Mouse (Mus musculus) forebrain, embryonic 13.5 days (tissue): Measurements from ENCODE around the gene Tomm20. TPM values are rescaled to one million over a fixed set of nuclear protein-coding genes. Genes with fewer than 3 reads are reported as not detected.
"Not testable (repeated sequence)": the region's sequence is repeated elsewhere in the genome, so short reads cannot be mapped to it uniquely, and the experiment has no call there.

Source experiments
- ATAC-seq: fragments of 200-750 bp; cut with Nextera tagmentation; 2 replicates; pipeline ENCODE4 v1.8.0; 2017
- H3K27ac ChIP-seq: fragments of 300-500 bp; sonication (generic); 2 replicates; pipeline ENCODE4 v1.5.1; 2015; ENCODE audit warnings: inconsistent platforms, mild to moderate bottlenecking, moderate library complexity
- H3K27me3 ChIP-seq: fragments of 300-500 bp; sonication (generic); 2 replicates; pipeline ENCODE4 v1.6.1; 2015; ENCODE audit warnings: mild to moderate bottlenecking, inconsistent platforms
- H3K36me3 ChIP-seq: fragments of 300-500 bp; sonication (generic); 2 replicates; pipeline ENCODE4 v1.6.1; 2015; ENCODE audit warnings: mild to moderate bottlenecking, inconsistent platforms; ENCODE audit not compliant: poor library complexity, severe bottlenecking
- H3K4me1 ChIP-seq: fragments of 300-500 bp; sonication (generic); 2 replicates; pipeline ENCODE4 v1.6.1; 2015; ENCODE audit warnings: inconsistent platforms
- H3K4me2 ChIP-seq: fragments of 300-500 bp; sonication (generic); 2 replicates; pipeline ENCODE4 v1.6.1; 2015; ENCODE audit warnings: inconsistent platforms, mild to moderate bottlenecking, moderate library complexity
- H3K4me3 ChIP-seq: fragments of 300-500 bp; sonication (generic); 2 replicates; pipeline ENCODE4 v1.5.1; 2015; ENCODE audit warnings: mild to moderate bottlenecking, inconsistent platforms
- H3K9ac ChIP-seq: fragments of 300-500 bp; sonication (generic); 2 replicates; pipeline ENCODE4 v1.6.1; 2015; ENCODE audit warnings: mild to moderate bottlenecking, inconsistent platforms
- H3K9me3 ChIP-seq: fragments of 300-500 bp; sonication (generic); replicated peaks from 2 replicates; pipeline ENCODE4 v1.6.1; 2016; ENCODE audit warnings: inconsistent platforms
- WGBS: fragments of 180-500 bp; shearing (Covaris S2); methylation state at CpG from one replicate; pipeline ENCODE4 v1.1.7; 2015; 5-methylcytosine and 5-hydroxymethylcytosine counted together
- polyA plus RNA-seq: library from polyadenylated mRNA; unstranded; fragments of >200 nt; fragmentation: Nextera tagmentation; extraction: Ambion mirVana; gene quantifications from 2 replicates; pipeline ENCODE4 v1.2.1, GENCODE M21; 2015

The Tomm20 gene
- polyA plus RNA-seq, 1 experiment from 2014 or later = 209 TPM

- no peak overlapping the region for H3K4me3 ChIP-seq
- WGBS = 89% methylated on average over 3 of the region's 3 CpGs
- peaks cover 17% of the 10 kb centered on the region for H3K4me1 ChIP-seq
- no peaks in the 10 kb centered on the region for H3K9me3 ChIP-seq
- H3K36me3 ChIP-seq = no peaks in the 10 kb centered on the region
- no peak for ATAC-seq
- no peak overlapping the region for H3K9ac ChIP-seq
- H3K27me3 ChIP-seq = no peaks in the 10 kb centered on the region
- no peak overlapping the region for H3K4me2 ChIP-seq
- H3K27ac ChIP-seq = no peak overlapping the region
Measured at GRCm38 (mm10) chr8:126887639-126888006, 58.0 kb downstream of the Tomm20 start.

GRCm38 (mm10) chr8:126886741-126887638 is 58.7 kb downstream of the Tomm20 start:
- H3K27ac ChIP-seq = no peak overlapping the region
- H3K9me3 ChIP-seq = no peaks in the 10 kb centered on the region
- WGBS = 83% methylated on average over 8 of the region's 8 CpGs

GRCm38 (mm10) chr8:126885554-126886485 is 59.8 kb downstream of the Tomm20 start:
- Histone ChIP-seq H3K9ac (no peak overlapping the region), H3K9me3 (no peaks in the 10 kb centered on the region), H3K4me1 (peaks cover 17% of the 10 kb centered on the region), H3K36me3 (no peaks in the 10 kb centered on the region), H3K4me3 (no peak overlapping the region), H3K4me2 (no peak overlapping the region), H3K27me3 (no peaks in the 10 kb centered on the region), H3K27ac (no peak overlapping the region)
- 78% methylated on average over 13 of the region's 13 CpGs for WGBS
- no peak for ATAC-seq

More at GRCm38 (mm10) chr8:126886741-126887638, 58.7 kb downstream of the Tomm20 start:
- H3K9ac ChIP-seq = no peak overlapping the region
- H3K4me3 ChIP-seq = no peak overlapping the region
- H3K4me2 ChIP-seq = no peak overlapping the region
- ATAC-seq = no peak
- peaks cover 17% of the 10 kb centered on the region for H3K4me1 ChIP-seq
- no peaks in the 10 kb centered on the region for H3K27me3 ChIP-seq
- H3K36me3 ChIP-seq = no peaks in the 10 kb centered on the region

- H3K27me3 ChIP-seq = no peaks in the 10 kb centered on the region
- no peak overlapping the region for H3K4me3 ChIP-seq
- ATAC-seq = peak; percentile 87
- H3K9me3 ChIP-seq = no peaks in the 10 kb centered on the region
- peaks cover 17% of the 10 kb centered on the region for H3K4me1 ChIP-seq
- H3K27ac ChIP-seq = peak overlapping the region; percentile 57
- H3K4me2 ChIP-seq = peak overlapping the region; percentile 10
- 29% methylated on average over 6 of the region's 6 CpGs for WGBS
- H3K36me3 ChIP-seq = no peaks in the 10 kb centered on the region
- no peak overlapping the region for H3K9ac ChIP-seq
Measured at GRCm38 (mm10) chr8:126884202-126884926, 61.3 kb downstream of the Tomm20 start.

GRCm38 (mm10) chr8:126883752-126884151 is 61.9 kb downstream of the Tomm20 start:
- WGBS = 77% methylated on average over 5 of the region's 5 CpGs
- Histone ChIP-seq H3K27ac (no peak overlapping the region), H3K9me3 (no peaks in the 10 kb centered on the region), H3K4me1 (peaks cover 17% of the 10 kb centered on the region), H3K4me2 (peak overlapping the region; percentile 10; the same call in 1 of the 2 replicates), H3K36me3 (no peaks in the 10 kb centered on the region), H3K4me3 (no peak overlapping the region), H3K27me3 (no peaks in the 10 kb centered on the region), H3K9ac (no peak overlapping the region)
- ATAC-seq = no peak; the same call in 1 of the 2 replicates

- not testable (repeated sequence) for H3K36me3 ChIP-seq, H3K27me3 ChIP-seq, H3K27ac ChIP-seq, ATAC-seq, H3K9ac ChIP-seq, H3K4me3 ChIP-seq, H3K4me2 ChIP-seq, H3K9me3 ChIP-seq
- H3K4me1 ChIP-seq = peaks cover 17% of the 10 kb centered on the region
- WGBS = 69% methylated on average over 1 of the region's 1 CpGs
Measured at GRCm38 (mm10) chr8:126882586-126882985, 63.1 kb downstream of the Tomm20 start.

GRCm38 (mm10) chr8:126881641-126882140 is 64.0 kb downstream of the Tomm20 start:
- Histone ChIP-seq H3K4me3 (no peak overlapping the region), H3K9ac (no peak overlapping the region), H3K27ac (no peak overlapping the region), H3K36me3 (no peaks in the 10 kb centered on the region), H3K27me3 (no peaks in the 10 kb centered on the region), H3K9me3 (no peaks in the 10 kb centered on the region), H3K4me1 (peaks cover 17% of the 10 kb centered on the region), H3K4me2 (no peak overlapping the region)
- ATAC-seq = no peak
- WGBS = 89% methylated on average over 4 of the region's 4 CpGs

Other genes starting within 250 kb of the Tomm20 start
- 24.0 and 25.7 TPM in 2 replicates for gene Rbm34, start 25.2 kb upstream of the Tomm20 start, polyA plus RNA-seq
- 23.7 and 24.7 TPM in 2 replicates for gene Pard3, start 118.0 kb upstream of the Tomm20 start, polyA plus RNA-seq